Mouse (Mus musculus) small intestine, adult 2 months (tissue): Measurements from ENCODE around the gene Kmo.

Experiments used
- CTCF ChIP-seq: fragments of 200-500 bp; IDR thresholded peaks from 2 replicates; pipeline ENCODE4 v1.5.1; 2012; ENCODE audit warnings: low read depth, mild to moderate bottlenecking, control low read depth, inconsistent platforms, low read length, moderate library complexity, mixed read lengths; ENCODE audit not compliant: insufficient replicate concordance, insufficient read length; ENCODE audit errors: extremely low read depth
- POLR2A ChIP-seq: fragments of 200-500 bp; IDR thresholded peaks from 2 replicates; pipeline ENCODE4 v1.6.1; 2012; ENCODE audit warnings: low read depth, mild to moderate bottlenecking, control low read depth, inconsistent platforms, low read length, moderate library complexity

DNA sequence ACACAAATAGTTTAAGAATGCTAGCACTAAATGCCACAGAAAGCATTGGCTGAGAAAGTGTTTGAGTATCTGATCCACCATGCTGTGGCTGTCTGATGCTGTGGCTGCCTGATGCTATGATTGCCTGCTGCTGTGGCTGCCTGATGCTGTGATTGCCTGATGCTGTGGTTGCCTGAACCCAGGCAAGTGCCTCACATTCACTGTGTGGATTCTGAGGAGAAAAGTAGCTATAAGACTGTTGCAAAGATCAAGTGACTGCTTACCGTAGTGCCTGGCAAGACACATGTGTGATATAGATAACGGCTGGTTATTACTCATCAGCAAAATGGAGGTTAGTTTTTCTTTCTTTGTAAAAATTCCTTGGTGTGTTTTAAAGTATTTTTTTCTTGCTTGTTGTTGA is 46.1 kb upstream of the Kmo start:
- no peak for TF ChIP-seq POLR2A
- TF ChIP-seq CTCF: no peak
